Comparison of ENCODE assay signal across 11 mouse cellular contexts in genomic region chr9:91384136-91384500, GRCm38 (mm10). TPM values are rescaled to one million over a fixed set of nuclear protein-coding genes. Genes with fewer than 3 reads are reported as not detected.
DNase-seq lines count a peak whose midpoint lies in the region; ATAC-seq lines count a peak whose summit lies in the region.
"Had no signal": no experiment of that assay in that cellular context is flagged by ENCODE, and none has a peak within 500 bp of the region (broad histone marks: within the 10 kb centered on the region; RNA-seq: fewer than 3 reads in every experiment).

No protein-coding gene starts in this region.

- under 1% methylated on average over 30 of the region's 30 CpGs for WGBS in heart, embryonic 11.5 days (ENCODE audit: insufficient replicate concordance)
- WGBS in midbrain, embryonic 14.5 days = 2% methylated on average over 30 of the region's 30 CpGs

- 0 out of 2 replicates have a peak overlapping the region, but pooled peaks have one; percentile 3 for H3K4me3 ChIP-seq in heart, embryonic 11.5 days (ENCODE audit: low read depth, low read length)
- peak overlapping the region; percentile 45 for H3K4me3 ChIP-seq in midbrain, embryonic 14.5 days (replicated peaks; ENCODE audit: low read depth, low read length)

- no peak overlapping the region for H3K27ac ChIP-seq in heart, embryonic 11.5 days (ENCODE audit: low read depth, low read length)
- peak overlapping the region; percentile 89 for H3K27ac ChIP-seq in midbrain, embryonic 14.5 days (replicated peaks; ENCODE audit: low read depth, low read length)

- H3K9ac ChIP-seq in heart, embryonic 11.5 days (ENCODE audit: low read depth, low read length) = no peak overlapping the region
- H3K9ac ChIP-seq in midbrain, embryonic 14.5 days (replicated peaks; ENCODE audit: low read length) = peak overlapping the region; percentile 65; the same call in 1 of the 2 replicates

- peaks cover 94% of the 10 kb centered on the region for H3K27me3 ChIP-seq in heart, embryonic 11.5 days (ENCODE audit: control insufficient read depth, insufficient read depth, low read length)
- peaks cover 65% of the 10 kb centered on the region for H3K27me3 ChIP-seq in midbrain, embryonic 14.5 days (ENCODE audit: control insufficient read depth, insufficient read depth, low read length)

- H3K9me3 ChIP-seq in heart, embryonic 11.5 days (replicated peaks; ENCODE audit: control insufficient read depth, low read length) = no peaks in the 10 kb centered on the region
- H3K9me3 ChIP-seq in midbrain, embryonic 14.5 days (ENCODE audit: control insufficient read depth, low read length) = no peaks in the 10 kb centered on the region

- no peak overlapping the region for H3K4me2 ChIP-seq in heart, embryonic 11.5 days
- H3K4me2 ChIP-seq in midbrain, embryonic 14.5 days (ENCODE audit: low read length) = peak overlapping the region; percentile 59

- H3K4me1 ChIP-seq in heart, embryonic 11.5 days (ENCODE audit: control insufficient read depth, insufficient read depth, low read length) = 0 out of 2 replicates have a peak, but pooled peaks cover 2% of the 10 kb centered on the region
- no peaks in the 10 kb centered on the region for H3K4me1 ChIP-seq in midbrain, embryonic 14.5 days (ENCODE audit: control insufficient read depth, insufficient read depth, low read length)

- ATAC-seq in heart, embryonic 11.5 days (replicated peaks; ENCODE audit: insufficient number of reproducible peaks, low FRiP score, low TSS enrichment) = no peak
- ATAC-seq in granulocyte monocyte progenitor cell, adult 5-6 weeks (replicated peaks; ENCODE audit: poor library complexity, severe bottlenecking) = peak; percentile 41
- peak; percentile 22; the same call in 1 of the 2 replicates for ATAC-seq in midbrain, embryonic 14.5 days (ENCODE audit: low FRiP score, low TSS enrichment)

- DNase-seq in heart, adult 9 months (ENCODE audit: low spot score in 2 of 2) = no peak
- peak; percentile 74 to 78 for DNase-seq in cerebellum, postnatal 14 days
- DNase-seq in midbrain, embryonic 14.5 days = peak; percentile 69
- no peak for DNase-seq in gastrocnemius, postnatal 25 days
- no peak for DNase-seq in kidney, adult 18-20 months
- no peak for DNase-seq in yolk sac, embryonic 10.5 days (ENCODE audit: low spot score)
- DNase-seq: adrenal gland, postnatal 10 days; lung, postnatal 4 days had no signal

- H3K36me3 ChIP-seq in heart, embryonic 11.5 days (ENCODE audit: control insufficient read depth, insufficient read depth, low read length) = no peaks in the 10 kb centered on the region
- no peaks in the 10 kb centered on the region for H3K36me3 ChIP-seq in midbrain, embryonic 14.5 days (ENCODE audit: control insufficient read depth, insufficient read depth, low read length)

RNA-seq across cellular contexts. Expression of gene Zic1, which starts 18.5 kb away (rescaled TPM):
- 0.07 TPM in 1 of 2 replicates, not detected in the other for polyA plus RNA-seq in heart, embryonic 11.5 days (2014; fragmentation: Nextera tagmentation; extraction: Ambion mirVana)
- not detected in 2 replicates for total RNA-seq in granulocyte monocyte progenitor cell, adult 5-6 weeks (2014; fragmentation: Nextera tagmentation)
- total RNA-seq in granulocyte monocyte progenitor cell, adult 5-6 weeks (2017) = not detected in 2 replicates
- polyA plus RNA-seq in midbrain, embryonic 14.5 days (2014; fragmentation: Nextera tagmentation; extraction: Ambion mirVana) = 17.8 and 18.5 TPM in 2 replicates
- 1 to 10 TPM in 1 of 2 experiments, under 1 TPM in 1; 0.08 to 1.9 TPM for total RNA-seq in gastrocnemius, postnatal 25 days (2021)
- polyA plus RNA-seq: small intestine, adult 2 months had no signal

RNA-seq across cellular contexts. Expression of gene Zic4, which starts 21.9 kb away (rescaled TPM):
- 0.23 TPM in 1 of 2 replicates, not detected in the other for polyA plus RNA-seq in heart, embryonic 11.5 days (2014; fragmentation: Nextera tagmentation; extraction: Ambion mirVana)
- total RNA-seq in granulocyte monocyte progenitor cell, adult 5-6 weeks (2014; fragmentation: Nextera tagmentation) = not detected in 2 replicates
- total RNA-seq in granulocyte monocyte progenitor cell, adult 5-6 weeks (2017) = not detected in 2 replicates
- 32.4 and 49.1 TPM in 2 replicates for polyA plus RNA-seq in midbrain, embryonic 14.5 days (2014; fragmentation: Nextera tagmentation; extraction: Ambion mirVana)
- not detected for total RNA-seq in gastrocnemius, postnatal 25 days (2021)
- total RNA-seq: adrenal gland, postnatal 10 days had no signal
- polyA plus RNA-seq: small intestine, adult 2 months had no signal

Comparison
In these comparisons a context has a peak if more than half of its experiments do, and no peak if none do; other contexts are left out.
1. DNase-seq: peak in cerebellum, postnatal 14 days (2 of 2) and midbrain, embryonic 14.5 days (single experiment); none in heart, adult 9 months (0 of 2), gastrocnemius, postnatal 25 days (single experiment), kidney, adult 18-20 months (single experiment) and yolk sac, embryonic 10.5 days (single experiment).